Mouse (Mus musculus): ENCODE measurements around the gene Krt39. TPM values are rescaled to one million over a fixed set of nuclear protein-coding genes. Genes with fewer than 3 reads are reported as not detected.

The Krt39 gene
- polyA plus RNA-seq, 1 experiment from 2014 or later: not detected

DNA sequence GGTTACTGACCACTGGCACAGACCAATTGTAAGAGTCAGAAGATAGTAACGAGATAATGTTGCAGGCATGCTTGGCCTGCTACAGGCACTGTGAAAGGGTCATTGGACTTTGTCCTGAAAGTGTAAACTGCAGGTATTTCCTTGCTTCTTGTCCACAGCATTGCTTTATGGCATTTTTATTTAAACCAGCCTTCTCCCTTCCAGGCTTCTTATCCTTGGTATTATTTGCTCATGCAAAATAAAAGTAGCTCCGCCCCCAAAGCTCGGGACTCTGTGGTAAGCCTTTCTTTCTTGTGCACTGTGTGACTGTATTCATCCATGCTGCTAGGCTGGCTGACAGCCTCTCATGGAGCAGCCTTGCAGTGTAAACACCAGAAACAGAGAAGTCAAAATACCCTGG lies 31.9 kb downstream of the Krt39 start:
- WGBS (ENCODE audit: insufficient replicate concordance): 37% methylated on average over 3 of the region's 3 CpGs
- Histone ChIP-seq H3K4me1 (ENCODE audit: control insufficient read depth, low read depth, low read length) (no peaks in the 10 kb centered on the region; the same call in none of the 2 replicates), H3K4me2 (ENCODE audit: low read depth, low read length) (no peak overlapping the region), H3K4me3 (ENCODE audit: low read depth, low read length) (no peak overlapping the region), H3K27me3 (ENCODE audit: control insufficient read depth, insufficient read depth, low read depth, low read length) (no peaks in the 10 kb centered on the region), H3K9me3 (replicated peaks; ENCODE audit: control insufficient read depth, low read length) (no peaks in the 10 kb centered on the region), H3K27ac (ENCODE audit: low read length) (no peak overlapping the region), H3K36me3 (ENCODE audit: control insufficient read depth, insufficient read depth) (no peaks in the 10 kb centered on the region), H3K9ac (ENCODE audit: low read depth, low read length) (no peak overlapping the region)
- no peak for ATAC-seq (ENCODE audit: low read depth)

GRCm38 (mm10) chr11:99474981-99475380 lies 46.2 kb downstream of the Krt39 start:
- Histone ChIP-seq H3K9ac (ENCODE audit: low read depth, low read length) (no peak overlapping the region), H3K4me1 (ENCODE audit: control insufficient read depth, low read depth, low read length) (no peaks in the 10 kb centered on the region), H3K9me3 (replicated peaks; ENCODE audit: control insufficient read depth, low read length) (no peaks in the 10 kb centered on the region), H3K27me3 (ENCODE audit: control insufficient read depth, insufficient read depth, low read depth, low read length) (no peaks in the 10 kb centered on the region), H3K4me3 (ENCODE audit: low read depth, low read length) (no peak overlapping the region), H3K27ac (ENCODE audit: low read length) (no peak overlapping the region), H3K36me3 (ENCODE audit: control insufficient read depth, insufficient read depth) (no peaks in the 10 kb centered on the region), H3K4me2 (ENCODE audit: low read depth, low read length) (no peak overlapping the region)
- 44% methylated on average over 3 of the region's 3 CpGs for WGBS (ENCODE audit: insufficient replicate concordance)
- no peak for ATAC-seq (ENCODE audit: low read depth)

GRCm38 (mm10) chr11:99473433-99473832 lies 47.7 kb downstream of the Krt39 start:
- Histone ChIP-seq H3K9me3 (replicated peaks; ENCODE audit: control insufficient read depth, low read length) (no peaks in the 10 kb centered on the region), H3K4me3 (ENCODE audit: low read depth, low read length) (no peak overlapping the region), H3K4me1 (ENCODE audit: control insufficient read depth, low read depth, low read length) (no peaks in the 10 kb centered on the region), H3K36me3 (ENCODE audit: control insufficient read depth, insufficient read depth) (no peaks in the 10 kb centered on the region), H3K4me2 (ENCODE audit: low read depth, low read length) (no peak overlapping the region), H3K27me3 (ENCODE audit: control insufficient read depth, insufficient read depth, low read depth, low read length) (no peaks in the 10 kb centered on the region), H3K27ac (ENCODE audit: low read length) (no peak overlapping the region), H3K9ac (ENCODE audit: low read depth, low read length) (no peak overlapping the region)
- no peak for ATAC-seq (ENCODE audit: low read depth)
- WGBS (ENCODE audit: insufficient replicate concordance): 68% methylated on average over 6 of the region's 6 CpGs

- Histone ChIP-seq H3K27ac (ENCODE audit: low read length) (no peak overlapping the region), H3K4me1 (ENCODE audit: control insufficient read depth, low read depth, low read length) (no peaks in the 10 kb centered on the region), H3K4me2 (ENCODE audit: low read depth, low read length) (no peak overlapping the region), H3K4me3 (ENCODE audit: low read depth, low read length) (no peak overlapping the region), H3K9ac (ENCODE audit: low read depth, low read length) (no peak overlapping the region), H3K27me3 (ENCODE audit: control insufficient read depth, insufficient read depth, low read depth, low read length) (no peaks in the 10 kb centered on the region), H3K9me3 (replicated peaks; ENCODE audit: control insufficient read depth, low read length) (no peaks in the 10 kb centered on the region), H3K36me3 (ENCODE audit: control insufficient read depth, insufficient read depth) (no peaks in the 10 kb centered on the region)
- no peak for ATAC-seq (ENCODE audit: low read depth)
- WGBS (ENCODE audit: insufficient replicate concordance): 60% methylated on average over 4 of the region's 4 CpGs
These were observed 48.7 kb downstream of the Krt39 start for GRCm38 (mm10) chr11:99472405-99472804.

DNA sequence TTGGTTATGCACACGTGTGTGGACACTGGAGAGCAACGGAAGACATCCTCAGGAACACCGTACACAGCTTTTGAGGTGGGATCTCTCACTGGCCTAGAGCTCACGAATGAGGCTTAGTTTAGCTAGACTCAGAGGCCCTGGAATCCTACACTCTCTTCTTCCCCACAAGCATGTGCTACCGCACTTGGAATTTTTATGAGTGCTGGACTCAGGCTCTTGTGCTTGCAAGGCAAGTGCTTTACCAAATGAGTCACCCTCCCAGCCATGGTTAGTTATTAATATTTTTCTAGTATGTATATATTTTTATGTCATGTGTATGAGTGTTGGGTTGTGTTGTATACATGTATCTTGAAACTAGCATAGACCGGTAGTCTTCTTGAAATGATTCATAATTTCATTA lies 49.2 kb downstream of the Krt39 start:
- Histone ChIP-seq H3K9ac (ENCODE audit: low read depth, low read length) (no peak overlapping the region), H3K9me3 (replicated peaks; ENCODE audit: control insufficient read depth, low read length) (no peaks in the 10 kb centered on the region), H3K4me2 (ENCODE audit: low read depth, low read length) (no peak overlapping the region), H3K4me1 (ENCODE audit: control insufficient read depth, low read depth, low read length) (no peaks in the 10 kb centered on the region), H3K27me3 (ENCODE audit: control insufficient read depth, insufficient read depth, low read depth, low read length) (no peaks in the 10 kb centered on the region), H3K4me3 (ENCODE audit: low read depth, low read length) (no peak overlapping the region), H3K36me3 (ENCODE audit: control insufficient read depth, insufficient read depth) (no peaks in the 10 kb centered on the region), H3K27ac (ENCODE audit: low read length) (no peak overlapping the region)
- ATAC-seq (ENCODE audit: low read depth): no peak
- 72% methylated on average over 6 of the region's 6 CpGs for WGBS (ENCODE audit: insufficient replicate concordance)

DNA sequence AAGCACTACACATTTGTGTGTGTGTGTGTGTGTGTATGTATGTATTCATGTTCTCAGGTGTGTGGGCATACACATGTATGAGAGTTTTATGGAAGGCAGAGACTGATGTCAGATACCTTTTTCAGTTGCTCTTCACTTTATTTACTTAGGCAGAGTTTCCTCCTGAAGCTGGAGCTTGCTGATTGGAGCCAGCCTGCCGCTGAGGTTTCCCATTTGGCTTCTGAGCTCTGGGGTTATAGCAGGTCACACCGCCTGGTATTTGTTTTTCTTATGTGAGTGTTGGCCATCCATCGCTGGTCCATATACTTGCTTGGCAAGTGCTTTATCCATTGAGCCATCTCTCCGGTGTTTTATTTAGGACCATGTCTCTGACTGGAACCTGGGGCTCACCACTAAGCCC lies 51.9 kb downstream of the Krt39 start:
- Histone ChIP-seq H3K36me3 (ENCODE audit: control insufficient read depth, insufficient read depth) (no peaks in the 10 kb centered on the region), H3K4me1 (ENCODE audit: control insufficient read depth, low read depth, low read length) (no peaks in the 10 kb centered on the region), H3K27me3 (ENCODE audit: control insufficient read depth, insufficient read depth, low read depth, low read length) (no peaks in the 10 kb centered on the region), H3K9ac (ENCODE audit: low read depth, low read length) (no peak overlapping the region), H3K9me3 (replicated peaks; ENCODE audit: control insufficient read depth, low read length) (no peaks in the 10 kb centered on the region), H3K4me2 (ENCODE audit: low read depth, low read length) (no peak overlapping the region), H3K27ac (ENCODE audit: low read length) (no peak overlapping the region), H3K4me3 (ENCODE audit: low read depth, low read length) (no peak overlapping the region)
- WGBS (ENCODE audit: insufficient replicate concordance): 62% methylated on average over 4 of the region's 4 CpGs
- no peak for ATAC-seq (ENCODE audit: low read depth)

- Histone ChIP-seq H3K27me3 (ENCODE audit: control insufficient read depth, insufficient read depth, low read depth, low read length) (no peaks in the 10 kb centered on the region), H3K4me2 (ENCODE audit: low read depth, low read length) (no peak overlapping the region), H3K4me1 (ENCODE audit: control insufficient read depth, low read depth, low read length) (no peaks in the 10 kb centered on the region), H3K36me3 (ENCODE audit: control insufficient read depth, insufficient read depth) (no peaks in the 10 kb centered on the region), H3K27ac (ENCODE audit: low read length) (no peak overlapping the region), H3K4me3 (ENCODE audit: low read depth, low read length) (no peak overlapping the region), H3K9ac (ENCODE audit: low read depth, low read length) (no peak overlapping the region), H3K9me3 (replicated peaks; ENCODE audit: control insufficient read depth, low read length) (no peaks in the 10 kb centered on the region)
- WGBS (ENCODE audit: insufficient replicate concordance): 58% methylated on average over 11 of the region's 11 CpGs
- no peak for ATAC-seq (ENCODE audit: low read depth)
These were observed 52.6 kb downstream of the Krt39 start for GRCm38 (mm10) chr11:99468566-99468965.

- no peak overlapping the region for H3K4me2 ChIP-seq (ENCODE audit: low read depth, low read length)
- no peak overlapping the region for H3K27ac ChIP-seq (ENCODE audit: low read length)
- WGBS (ENCODE audit: insufficient replicate concordance): 36% methylated on average over 7 of the region's 7 CpGs
- H3K4me3 ChIP-seq (ENCODE audit: low read depth, low read length): no peak overlapping the region
- no peaks in the 10 kb centered on the region for H3K9me3 ChIP-seq (replicated peaks; ENCODE audit: control insufficient read depth, low read length)
- no peak for ATAC-seq (ENCODE audit: low read depth)
- no peaks in the 10 kb centered on the region; the same call in 1 of the 2 replicates for H3K4me1 ChIP-seq (ENCODE audit: control insufficient read depth, low read depth, low read length)
- no peak overlapping the region for H3K9ac ChIP-seq (ENCODE audit: low read depth, low read length)
- no peaks in the 10 kb centered on the region for H3K27me3 ChIP-seq (ENCODE audit: control insufficient read depth, insufficient read depth, low read depth, low read length)
- H3K36me3 ChIP-seq (ENCODE audit: control insufficient read depth, insufficient read depth): no peaks in the 10 kb centered on the region
These were observed 54.8 kb downstream of the Krt39 start for GRCm38 (mm10) chr11:99466316-99466715.

- Histone ChIP-seq H3K27me3 (ENCODE audit: control insufficient read depth, insufficient read depth, low read depth, low read length) (no peaks in the 10 kb centered on the region), H3K9me3 (replicated peaks; ENCODE audit: control insufficient read depth, low read length) (no peaks in the 10 kb centered on the region), H3K4me1 (ENCODE audit: control insufficient read depth, low read depth, low read length) (no peaks in the 10 kb centered on the region; the same call in 1 of the 2 replicates), H3K9ac (ENCODE audit: low read depth, low read length) (no peak overlapping the region), H3K36me3 (ENCODE audit: control insufficient read depth, insufficient read depth) (no peaks in the 10 kb centered on the region), H3K4me2 (ENCODE audit: low read depth, low read length) (no peak overlapping the region), H3K27ac (ENCODE audit: low read length) (no peak overlapping the region), H3K4me3 (ENCODE audit: low read depth, low read length) (no peak overlapping the region)
- WGBS (ENCODE audit: insufficient replicate concordance): 7% methylated on average over 5 of the region's 5 CpGs
- ATAC-seq (ENCODE audit: low read depth): no peak
These were observed 56.3 kb downstream of the Krt39 start for GRCm38 (mm10) chr11:99464836-99465235.
